Mouse (Mus musculus) left cerebral cortex, adult 8-10 months (tissue): ENCODE measurements around the gene Sprr2a1. TPM values are rescaled to one million over a fixed set of nuclear protein-coding genes. Genes with fewer than 3 reads are reported as not detected.

Experiments
- total RNA-seq, 4 experiments: library from RNA; stranded (reverse); gene quantifications; 2 replicates each; pipeline ENCODE4 v1.2.4; 2022

The Sprr2a1 gene
- total RNA-seq, 4 experiments from 2014 or later = not detected

Other genes with a start within 250 kb of the Sprr2a1 start
- gene Pglyrp3, start 201.2 kb upstream of the Sprr2a1 start, total RNA-seq = not detected
- gene Lor, start 132.7 kb upstream of the Sprr2a1 start, total RNA-seq = 1 to 10 TPM; 1.9 to 3.2 (median 2.4) TPM
- gene Prr9, start 91.9 kb upstream of the Sprr2a1 start, total RNA-seq = not detected
- not detected for gene Lelp1, start 73.1 kb upstream of the Sprr2a1 start, total RNA-seq
- not detected for gene Sprr2a2, start 121 bp downstream of the Sprr2a1 start, total RNA-seq
- not detected for gene Sprr2a3, start 69.6 kb downstream of the Sprr2a1 start, total RNA-seq
- not detected for gene Sprr2b, start 100.8 kb downstream of the Sprr2a1 start, total RNA-seq
- gene Sprr2d, start 123.3 kb downstream of the Sprr2a1 start, total RNA-seq = not detected
- not detected for gene Sprr2e, start 136.3 kb downstream of the Sprr2a1 start, total RNA-seq
- gene Sprr2f, start 149.4 kb downstream of the Sprr2a1 start, total RNA-seq = not detected
- gene Sprr2h, start 169.9 kb downstream of the Sprr2a1 start, total RNA-seq = not detected
- gene Sprr2i, start 192.2 kb downstream of the Sprr2a1 start, total RNA-seq = not detected
- not detected for gene Sprr2j-ps, start 202.3 kb downstream of the Sprr2a1 start, total RNA-seq
- gene Gm9774, start 213.6 kb downstream of the Sprr2a1 start, total RNA-seq = 1 to 10 TPM in 3 of 4 experiments, not detected in 1; 2.3 to 3.3 (median 3.2) TPM
- not detected for gene Sprr2k, start 216.8 kb downstream of the Sprr2a1 start, total RNA-seq
- gene Sprr1b, start 223.0 kb downstream of the Sprr2a1 start, total RNA-seq = not detected
- gene Sprr3, start 242.9 kb downstream of the Sprr2a1 start, total RNA-seq = not detected